Mouse (Mus musculus): ENCODE results near the gene Ilvbl.
"Not testable (repeated sequence)": the region's sequence is repeated elsewhere in the genome, so short reads cannot be mapped to it uniquely, and the experiment has no call there.

Ilvbl gene

DNA sequence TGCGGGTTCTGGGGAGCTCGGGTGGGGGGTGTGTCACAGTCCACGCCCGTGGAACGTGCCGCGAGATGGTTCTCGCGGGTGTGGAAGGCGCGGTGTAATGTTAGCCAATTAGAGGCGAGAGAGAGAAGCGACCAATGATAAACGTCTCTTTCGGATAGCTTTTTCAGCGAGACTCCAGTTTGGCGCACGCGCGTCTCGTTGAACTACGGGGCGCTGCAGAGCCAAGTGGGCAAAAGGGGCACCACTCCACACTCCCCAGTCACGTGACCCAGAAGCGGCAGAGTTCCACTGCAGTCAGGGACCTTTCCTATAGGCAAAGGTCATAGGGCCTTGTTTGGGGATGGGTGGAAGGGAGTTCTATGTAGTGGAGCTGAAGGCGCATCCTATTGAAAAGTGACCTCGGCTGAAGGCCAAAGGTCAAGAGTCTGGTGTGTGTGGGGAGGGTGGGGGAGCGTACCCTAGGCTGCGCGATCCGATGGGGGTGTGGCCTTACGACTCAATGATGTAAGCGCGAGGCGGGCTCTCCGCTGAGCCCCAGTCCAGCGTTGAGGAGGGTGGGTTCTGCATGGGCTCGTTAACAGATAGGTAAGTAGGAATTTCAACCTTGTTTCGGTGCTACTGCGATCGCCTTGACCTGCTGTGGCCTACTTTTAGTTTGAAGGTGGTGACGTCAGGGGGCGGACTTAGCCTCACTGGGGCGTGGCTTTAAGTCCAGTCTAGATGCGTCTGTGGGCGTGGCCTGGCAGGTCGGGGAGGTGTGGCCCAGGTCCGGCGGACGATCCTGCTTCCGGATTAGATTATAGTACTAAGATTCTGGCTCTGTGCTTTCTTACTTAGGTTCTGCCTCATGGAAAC lies at the start of gene Ilvbl:
Gene Ilvbl (plus strand): TSS at position 97 of the 855 bp plus-strand sequence.
- peak; percentile 98 for DNase-seq

DNA sequence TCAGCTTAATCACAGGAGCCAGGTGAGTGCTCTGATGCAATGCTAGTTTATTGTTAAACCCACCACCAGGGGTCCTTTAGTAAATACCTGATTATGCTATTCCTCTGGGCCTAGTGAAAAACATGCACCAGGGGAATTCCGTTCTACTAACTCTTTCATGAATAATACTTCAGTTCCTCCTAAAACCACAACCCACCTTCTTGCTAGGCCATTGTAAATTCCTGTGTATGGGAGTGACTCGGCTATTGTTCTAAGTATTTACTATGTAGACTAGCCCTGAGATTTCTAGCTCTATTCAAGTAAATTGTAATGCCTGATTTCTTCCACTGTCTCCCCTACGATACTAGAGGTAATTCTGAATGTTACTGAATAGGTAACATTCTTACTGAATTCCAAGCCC lies 49.1 kb upstream of the Ilvbl start:
- DNase-seq: not testable (repeated sequence)

DNA sequence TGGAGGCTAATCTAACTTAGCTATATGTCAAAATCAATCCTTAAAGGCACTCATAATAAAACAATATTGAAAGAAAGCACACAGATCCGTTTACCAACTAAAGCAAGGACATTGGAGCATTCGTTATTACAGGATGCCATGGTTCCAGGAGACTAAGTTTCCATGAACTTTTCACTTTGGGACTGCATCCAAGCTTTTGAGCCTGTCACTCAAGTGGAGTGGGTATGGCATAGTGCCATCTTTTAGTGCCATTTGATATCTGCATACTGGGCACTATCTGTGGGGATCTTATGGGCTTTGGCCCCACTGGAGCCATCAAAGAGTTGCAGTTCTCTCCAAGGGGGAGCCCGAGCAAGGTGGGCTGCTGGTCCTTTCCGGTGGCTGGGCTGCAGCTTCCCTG lies 48.6 kb upstream of the Ilvbl start:
- peak; percentile 14 for DNase-seq

DNA sequence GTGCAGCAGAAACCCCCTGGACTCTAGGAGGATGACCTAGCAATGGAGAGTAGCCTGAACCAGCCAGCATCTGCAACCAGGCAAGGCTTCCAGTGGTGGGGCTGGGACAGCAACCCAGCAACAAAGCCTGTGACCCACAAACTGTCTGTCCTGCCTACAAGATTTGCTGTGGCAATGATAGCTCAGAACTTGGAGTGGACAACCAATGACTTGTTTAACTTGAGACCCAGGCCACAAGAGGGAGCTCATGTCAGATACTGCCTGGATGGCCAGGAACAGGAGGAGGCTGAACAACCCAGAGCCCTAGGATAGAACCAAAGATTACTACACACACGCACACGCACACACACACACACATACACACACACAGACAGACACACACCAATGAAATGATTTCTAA lies 33.2 kb upstream of the Ilvbl start:
- peak; percentile 31 for DNase-seq

DNA sequence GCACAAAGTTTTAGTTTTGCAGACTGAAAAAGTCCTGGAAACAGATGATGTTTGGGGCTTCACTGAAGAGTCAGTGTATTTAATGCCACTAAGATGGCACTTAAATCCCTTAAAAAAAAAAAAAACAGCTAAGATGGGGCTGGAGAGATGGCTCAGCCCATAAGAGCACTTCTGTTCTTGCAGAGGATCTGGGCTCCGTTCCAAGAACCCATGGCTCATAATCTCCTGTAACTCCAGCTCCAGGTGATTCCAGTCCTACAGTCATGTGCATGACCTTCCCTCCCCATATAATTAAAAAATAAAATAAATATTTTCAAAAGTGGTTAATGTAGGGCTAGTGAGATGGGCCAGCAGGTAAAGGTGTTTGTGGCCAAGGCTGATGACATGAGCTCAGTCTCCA lies 9.1 kb upstream of the Ilvbl start:
- no peak for DNase-seq

DNA sequence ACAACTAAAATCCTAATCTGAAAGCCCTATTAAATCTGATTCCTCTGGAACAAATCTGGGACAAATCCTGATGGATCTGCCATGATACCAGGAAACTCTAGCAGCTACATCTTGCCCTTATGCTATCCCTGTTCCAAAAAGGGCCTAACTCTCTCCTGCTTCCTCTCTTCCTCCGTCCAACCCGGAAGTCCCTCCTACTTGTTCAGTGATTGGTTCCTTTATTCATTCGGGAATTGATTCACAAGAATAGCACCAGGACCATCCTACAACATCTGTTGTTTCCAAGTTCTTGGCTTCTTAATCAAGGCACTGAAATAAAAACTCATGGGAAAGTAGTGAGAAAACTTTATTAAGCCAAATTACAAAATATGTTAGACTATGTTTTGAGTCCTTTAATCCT lies 5.0 kb upstream of the Ilvbl start:
- DNase-seq: no peak

DNA sequence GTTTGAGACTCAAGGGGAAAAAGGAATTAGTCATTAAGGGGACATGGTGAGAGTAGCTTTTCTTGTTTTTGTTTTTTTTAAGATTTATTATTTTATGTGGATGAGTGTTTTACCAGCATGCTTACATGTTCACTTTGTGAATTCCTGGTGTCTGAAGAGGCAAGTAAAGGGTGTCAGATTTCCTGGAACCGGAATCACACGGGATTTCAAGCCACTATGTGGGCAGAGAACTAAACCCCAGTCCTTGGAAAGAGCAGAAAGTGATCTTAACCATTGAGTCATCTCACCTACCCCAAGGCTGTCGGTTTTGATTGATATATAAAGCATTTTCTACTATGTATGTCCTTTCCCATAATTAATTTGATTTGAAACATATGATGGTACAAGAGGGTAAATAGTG lies 4.5 kb upstream of the Ilvbl start:
- DNase-seq: no peak

DNA sequence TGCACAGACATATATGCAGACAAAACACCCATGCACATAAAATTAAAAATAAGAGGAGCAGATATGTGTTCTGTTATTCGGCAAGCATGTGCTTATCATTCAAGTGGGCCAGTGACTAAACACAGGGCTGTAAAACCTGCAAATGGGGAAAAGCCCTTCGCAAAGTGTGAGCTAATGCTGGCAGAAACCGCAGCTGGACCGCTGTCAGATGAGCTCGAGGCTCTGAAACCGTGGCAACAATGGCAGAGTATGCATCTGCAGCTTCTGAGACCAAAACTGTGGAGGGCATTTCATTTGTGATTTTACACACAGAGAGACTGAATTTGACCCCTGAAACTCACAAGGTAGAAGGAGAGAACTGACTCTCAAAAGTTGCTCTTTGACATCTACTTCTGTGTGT lies 3.7 kb upstream of the Ilvbl start:
- DNase-seq: no peak

DNA sequence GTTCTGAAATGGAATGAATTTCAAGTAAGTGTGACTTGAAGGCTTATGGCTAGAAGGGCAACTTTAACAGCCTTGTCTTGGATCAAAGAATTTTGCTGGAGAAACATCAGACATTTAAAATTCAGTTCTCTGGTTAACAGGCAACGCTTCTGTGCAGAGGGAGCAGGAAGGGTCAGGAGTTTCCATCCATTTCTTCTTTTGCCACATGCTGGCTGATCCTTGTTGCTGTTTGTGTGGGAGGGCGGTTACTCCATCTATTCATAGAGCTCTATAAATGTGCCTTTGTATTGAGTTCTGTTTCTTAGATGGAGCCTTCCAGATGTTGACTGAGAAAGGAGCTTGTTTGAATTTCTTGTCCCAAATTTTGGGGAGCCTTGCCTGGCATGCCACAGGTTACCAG lies 3.2 kb upstream of the Ilvbl start:
- no peak for DNase-seq

DNA sequence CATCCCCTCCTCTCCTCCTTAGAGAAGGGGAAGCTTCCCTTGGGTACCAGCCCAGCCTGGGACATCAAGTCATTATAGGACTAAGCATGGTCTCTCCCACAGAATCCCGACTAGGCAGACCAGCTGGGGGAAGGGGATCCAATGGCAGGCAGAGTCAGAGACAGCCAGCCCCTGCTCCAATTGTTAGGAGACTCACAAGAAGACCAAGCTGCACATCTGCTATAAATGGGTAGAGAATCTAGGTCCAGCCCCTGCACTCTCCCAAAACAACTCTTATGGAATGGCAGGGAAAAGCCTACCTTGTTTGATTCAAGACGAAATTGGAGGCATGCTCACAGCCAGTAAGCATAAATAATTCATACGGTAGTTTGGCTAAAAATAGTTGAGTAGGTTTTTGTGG lies 920 bp upstream of the Ilvbl start:
- DNase-seq: no peak

DNA sequence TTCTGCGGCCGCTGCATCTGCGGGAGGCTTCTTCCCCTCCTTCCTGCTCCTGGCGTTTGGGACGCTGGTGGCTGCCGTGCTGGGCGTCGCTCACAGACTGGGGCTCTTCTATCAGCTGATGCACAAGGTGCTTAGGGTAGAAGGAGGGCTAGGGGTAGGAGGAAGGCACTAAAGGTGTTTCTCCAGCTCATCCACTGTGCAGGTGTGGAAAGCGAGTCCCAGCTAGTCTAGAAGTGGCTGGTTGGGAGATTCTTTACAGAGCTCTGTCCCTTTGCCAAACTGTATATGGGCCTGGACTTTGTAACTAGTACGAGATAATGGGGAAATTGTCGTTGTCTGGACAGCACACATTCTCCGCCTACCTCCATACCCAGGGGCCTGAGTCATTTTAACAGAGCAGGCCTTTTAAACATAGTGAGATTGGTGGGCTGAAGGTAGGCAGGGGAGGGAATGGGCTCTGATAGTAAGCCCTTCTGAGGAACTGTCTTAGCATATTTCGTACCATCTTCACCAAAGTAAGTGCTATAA lies 1.0 kb downstream of the Ilvbl start:
- no peak for DNase-seq

DNA sequence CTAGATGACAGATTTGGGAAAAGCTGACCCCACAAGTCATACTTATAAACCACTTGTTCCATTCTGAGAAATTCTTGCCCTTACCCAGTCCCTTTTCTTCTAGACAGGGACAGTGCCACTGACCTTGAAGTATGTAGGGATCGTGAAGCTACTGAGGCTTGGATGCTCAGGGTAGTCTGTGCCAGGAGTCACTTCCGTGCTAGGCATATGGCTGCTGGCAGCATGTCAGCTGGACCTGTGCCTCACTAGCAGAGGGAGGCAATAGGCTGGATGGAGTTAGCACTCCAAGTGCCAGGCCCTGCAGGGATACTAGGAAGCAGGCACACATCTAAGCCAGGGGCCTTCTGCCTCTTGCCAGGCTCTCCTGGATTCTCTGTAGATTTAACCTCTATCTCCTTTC lies 1.5 kb downstream of the Ilvbl start:
- DNase-seq: peak; percentile 70

DNA sequence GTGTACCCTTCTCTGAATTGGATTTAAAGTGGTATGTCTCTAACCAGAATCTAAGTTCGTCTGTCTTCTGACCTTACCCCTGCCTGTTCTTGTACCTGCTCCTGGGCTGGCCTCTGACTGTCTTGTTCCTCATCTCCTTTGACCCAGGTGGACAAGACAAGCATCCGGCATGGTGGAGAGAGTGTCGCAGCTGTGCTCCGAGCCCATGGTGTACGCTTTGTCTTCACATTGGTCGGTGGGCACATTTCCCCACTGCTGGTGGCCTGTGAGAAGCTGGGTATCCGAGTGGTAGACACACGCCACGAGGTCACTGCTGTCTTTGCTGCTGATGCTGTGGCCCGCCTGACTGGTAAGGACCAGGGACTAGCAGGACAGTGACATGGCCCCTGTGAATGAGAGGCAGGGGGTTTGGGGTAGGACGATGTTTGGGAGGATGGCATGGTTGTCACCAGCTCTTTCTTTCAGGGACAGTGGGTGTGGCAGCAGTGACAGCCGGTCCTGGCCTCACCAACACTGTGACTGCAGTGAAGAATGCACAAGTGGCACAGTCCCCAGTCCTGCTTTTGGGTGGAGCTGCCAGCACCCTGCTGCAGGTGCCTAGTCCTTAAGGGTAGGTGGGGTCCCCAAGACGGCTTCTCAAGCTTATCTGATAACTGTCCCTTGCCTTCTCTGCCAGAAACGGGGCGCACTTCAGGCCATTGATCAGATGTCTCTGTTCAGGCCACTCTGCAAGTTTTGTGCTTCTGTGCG lies 2.5 kb downstream of the Ilvbl start:
- no peak for DNase-seq

DNA sequence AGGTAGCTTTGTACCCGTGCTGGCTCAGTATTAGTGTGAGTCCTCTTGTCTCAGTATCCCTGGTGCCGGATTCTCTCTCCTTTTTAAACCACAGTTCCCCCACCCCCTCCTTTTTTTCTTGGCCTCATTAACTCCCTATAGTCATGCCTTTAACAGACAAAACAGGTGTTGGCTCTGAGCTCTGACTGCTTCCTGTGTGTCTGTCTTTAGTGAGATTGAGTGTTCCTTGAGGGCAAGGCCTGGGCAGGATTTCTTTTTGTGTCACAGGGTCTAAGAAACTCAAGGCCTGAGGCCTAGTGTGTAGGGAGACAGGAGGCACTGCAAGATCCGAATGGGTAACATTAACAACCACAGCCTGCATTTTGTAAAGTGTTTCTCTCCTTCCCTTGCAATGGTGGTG lies 4.1 kb downstream of the Ilvbl start:
- no peak for DNase-seq

DNA sequence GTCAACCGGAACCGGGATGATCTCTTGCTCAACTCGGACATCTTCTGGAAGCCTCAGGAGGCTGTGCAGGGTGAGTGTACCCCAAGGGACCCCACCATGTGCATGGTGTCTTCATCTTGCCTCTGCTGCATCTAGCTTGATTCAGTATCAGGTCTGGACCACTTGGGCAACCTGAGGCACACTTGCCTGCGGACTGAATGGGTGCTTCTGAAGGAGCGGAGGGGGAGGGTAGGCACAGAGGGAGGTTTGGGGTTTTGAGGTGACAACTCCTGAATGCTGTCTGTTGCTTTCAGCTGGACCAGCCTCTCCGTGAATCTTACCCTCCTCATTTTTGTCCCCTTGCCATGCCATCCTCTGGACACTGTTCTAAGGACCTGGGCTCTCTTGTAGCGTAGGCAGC lies 7.0 kb downstream of the Ilvbl start:
- DNase-seq: no peak

DNA sequence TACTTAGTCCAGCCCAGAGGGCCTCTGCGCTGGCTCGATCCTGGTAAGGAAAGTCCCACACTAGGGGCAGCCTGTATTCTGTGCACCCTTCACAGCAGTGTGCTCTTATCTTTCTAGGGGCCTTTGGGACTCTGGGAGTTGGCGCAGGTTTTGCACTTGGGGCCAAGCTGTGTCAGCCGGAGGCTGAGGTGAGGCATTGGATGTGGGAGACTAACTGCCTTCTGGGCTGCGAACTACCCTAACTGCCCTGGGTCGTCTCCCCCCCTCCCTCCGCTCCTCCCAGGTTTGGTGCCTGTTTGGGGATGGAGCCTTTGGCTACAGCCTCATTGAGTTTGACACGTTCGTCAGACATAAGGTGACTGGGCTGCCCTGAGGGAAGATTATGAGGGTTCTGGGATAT lies 9.2 kb downstream of the Ilvbl start:
- no peak for DNase-seq

DNA sequence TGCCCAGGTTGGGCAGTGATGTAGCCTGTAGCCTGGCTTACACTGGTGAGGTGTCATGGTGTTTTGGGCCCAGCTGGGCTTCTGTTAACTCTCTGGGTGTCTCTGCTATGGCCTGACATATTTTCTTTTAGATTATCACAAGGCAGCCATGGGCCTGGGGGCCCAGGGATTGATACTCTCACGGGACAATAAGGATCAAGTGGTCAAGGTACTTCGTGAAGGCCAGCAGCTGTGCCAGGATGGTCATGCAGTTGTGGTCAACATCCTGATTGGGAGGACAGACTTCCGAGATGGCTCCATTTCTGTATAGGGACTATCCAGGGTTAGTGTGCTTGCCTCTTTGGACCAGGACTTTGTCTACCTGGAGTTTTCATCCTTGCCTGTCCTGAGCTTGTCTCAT lies 9.8 kb downstream of the Ilvbl start:
- no peak for DNase-seq

DNA sequence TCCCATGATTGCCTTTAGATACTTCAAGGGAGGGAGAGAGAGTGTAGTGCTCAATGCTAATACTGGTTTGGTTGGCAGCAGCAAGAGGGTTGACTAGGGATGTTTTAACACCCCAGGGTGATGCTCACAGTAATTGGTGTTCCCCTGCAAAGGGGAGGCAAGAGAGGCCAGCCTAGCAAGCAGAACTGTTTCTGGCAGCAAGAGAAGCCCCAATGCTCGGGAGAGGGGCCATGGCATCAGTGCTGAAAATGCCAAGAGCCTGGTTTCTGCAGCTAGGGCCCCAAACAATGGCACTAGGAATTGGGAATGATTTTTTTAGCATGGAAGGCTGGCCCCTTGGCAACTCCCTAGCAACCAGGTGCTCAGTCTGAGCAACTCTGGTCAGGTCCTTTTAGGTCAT lies 10.8 kb downstream of the Ilvbl start:
- DNase-seq: no peak

DNA sequence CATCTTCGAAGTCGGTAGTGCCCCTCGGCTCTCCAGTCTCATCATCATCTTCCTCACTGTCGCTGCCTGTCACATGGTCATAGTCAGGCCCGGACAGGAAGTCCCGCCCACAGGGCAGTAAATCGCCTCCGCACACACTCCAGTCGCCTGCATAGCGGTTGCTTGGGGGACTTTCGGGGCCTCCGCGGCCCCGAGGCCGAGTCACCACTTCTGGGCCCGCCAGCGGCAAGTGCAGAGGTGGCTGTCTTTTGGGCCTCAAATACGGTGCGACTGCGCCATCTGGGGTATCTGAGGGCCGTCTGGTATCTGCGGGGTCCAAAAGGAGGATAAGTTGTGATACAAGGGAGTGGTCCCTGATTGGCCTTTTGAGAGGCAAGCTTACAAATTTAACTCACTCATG lies 11.5 kb downstream of the Ilvbl start:
- no peak for DNase-seq

DNA sequence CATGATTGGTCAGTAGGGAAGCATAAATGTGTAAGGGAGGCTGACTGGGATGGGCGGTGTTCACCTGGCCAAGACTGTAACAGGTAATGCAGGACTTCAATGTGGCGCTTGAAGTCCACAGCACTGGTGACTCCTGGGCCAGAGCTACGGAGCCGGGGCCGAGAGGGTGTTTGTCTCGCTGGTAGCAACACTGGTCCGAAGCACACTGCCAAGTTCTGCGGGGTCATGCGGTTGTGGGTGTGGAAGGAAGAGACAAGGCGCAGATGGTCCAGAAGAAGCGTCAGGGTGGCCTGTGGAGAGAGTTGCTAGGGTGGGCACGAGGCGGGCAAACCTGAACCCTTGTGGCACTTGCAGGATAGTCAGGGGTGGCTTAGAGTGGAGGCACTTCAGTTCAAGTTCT lies 11.9 kb downstream of the Ilvbl start:
- no peak for DNase-seq

DNA sequence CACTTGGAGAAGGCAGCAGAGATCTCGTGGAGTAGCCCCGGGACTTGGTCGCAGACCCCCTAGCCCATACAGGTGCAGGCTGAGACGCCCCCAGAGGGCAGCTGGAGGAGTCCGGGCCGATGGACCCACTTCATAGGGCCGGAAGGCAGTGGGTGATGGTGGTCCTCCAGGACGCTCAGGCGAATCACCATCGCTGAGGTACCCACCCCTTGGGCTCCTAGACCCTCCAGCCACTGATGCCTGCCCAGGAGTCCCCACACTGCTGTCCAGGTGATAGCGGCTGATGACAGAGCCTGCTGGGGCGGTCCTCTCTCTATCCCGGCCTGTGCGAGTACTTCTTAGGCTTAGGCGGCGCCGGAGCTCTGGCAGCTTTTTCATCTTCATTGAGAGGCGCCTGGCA lies 15.1 kb downstream of the Ilvbl start:
- no peak for DNase-seq

DNA sequence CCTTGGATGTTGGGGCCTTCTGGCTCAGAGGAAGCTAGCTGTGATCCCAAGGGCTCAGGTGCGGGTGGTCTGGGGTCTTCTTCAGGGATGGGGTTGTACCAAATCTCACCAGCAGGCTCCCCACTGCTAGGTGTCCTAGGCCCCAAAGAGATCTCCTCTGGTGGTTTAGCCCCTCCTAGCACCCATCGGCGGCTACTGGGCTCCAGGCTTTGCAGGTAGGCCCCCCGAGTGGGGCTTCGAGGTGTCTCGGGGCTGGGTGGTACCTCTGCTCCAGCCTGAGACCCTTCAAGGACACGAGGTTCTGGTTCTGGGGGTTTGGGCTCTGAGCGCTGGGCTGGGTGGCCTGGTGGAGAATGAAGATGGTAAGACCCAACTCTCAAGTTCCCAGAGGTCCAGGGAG lies 15.8 kb downstream of the Ilvbl start:
- DNase-seq: no peak

DNA sequence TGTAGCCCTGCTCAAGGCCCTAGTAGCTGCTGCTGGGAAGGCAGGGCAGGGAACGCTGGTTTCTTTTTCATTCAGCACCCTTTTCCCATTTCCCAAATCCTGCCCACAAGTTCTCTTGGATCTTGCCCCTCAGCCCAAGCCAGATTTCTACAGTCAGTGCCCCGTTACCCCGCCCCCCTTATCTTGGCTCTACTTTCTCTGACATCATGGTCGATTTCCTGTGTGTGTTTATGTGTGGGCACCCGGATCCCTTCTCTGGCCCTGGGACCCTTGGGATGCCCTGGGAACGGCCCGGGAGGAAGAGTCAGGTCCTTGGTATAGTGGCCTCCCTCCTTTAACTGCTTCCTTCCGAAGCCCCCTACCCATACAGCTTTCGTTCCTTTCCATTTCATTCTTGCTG lies 16.6 kb downstream of the Ilvbl start:
- DNase-seq: peak; percentile 27
